Mouse (Mus musculus): ENCODE data around the gene Tmem185b.
A peak's percentile ranks its signal among the peaks of the same experiment; 100 is the strongest.

The Tmem185b gene

DNA sequence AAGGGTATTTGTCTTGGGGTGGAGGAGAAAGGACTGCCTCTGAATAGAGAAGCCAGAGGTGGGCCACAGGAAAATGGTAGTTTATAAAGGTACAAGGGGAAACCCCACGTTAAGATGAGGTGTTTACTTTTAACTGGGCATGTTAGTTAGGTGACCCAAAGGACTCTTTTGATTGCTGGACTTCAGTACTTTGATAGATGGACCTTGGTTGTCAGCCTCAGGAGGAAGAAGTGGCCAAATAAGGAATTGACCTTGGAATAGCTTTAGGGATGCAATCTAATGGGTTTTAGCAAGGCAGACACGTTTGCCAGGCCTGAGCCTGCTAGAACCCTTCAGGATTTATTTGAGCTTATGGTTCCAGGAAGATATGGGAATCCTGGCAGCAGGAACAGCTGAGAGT, 13.3 kb downstream of the Tmem185b start:
- no peak for DNase-seq (ENCODE audit: low spot score in 2 of 2)

DNA sequence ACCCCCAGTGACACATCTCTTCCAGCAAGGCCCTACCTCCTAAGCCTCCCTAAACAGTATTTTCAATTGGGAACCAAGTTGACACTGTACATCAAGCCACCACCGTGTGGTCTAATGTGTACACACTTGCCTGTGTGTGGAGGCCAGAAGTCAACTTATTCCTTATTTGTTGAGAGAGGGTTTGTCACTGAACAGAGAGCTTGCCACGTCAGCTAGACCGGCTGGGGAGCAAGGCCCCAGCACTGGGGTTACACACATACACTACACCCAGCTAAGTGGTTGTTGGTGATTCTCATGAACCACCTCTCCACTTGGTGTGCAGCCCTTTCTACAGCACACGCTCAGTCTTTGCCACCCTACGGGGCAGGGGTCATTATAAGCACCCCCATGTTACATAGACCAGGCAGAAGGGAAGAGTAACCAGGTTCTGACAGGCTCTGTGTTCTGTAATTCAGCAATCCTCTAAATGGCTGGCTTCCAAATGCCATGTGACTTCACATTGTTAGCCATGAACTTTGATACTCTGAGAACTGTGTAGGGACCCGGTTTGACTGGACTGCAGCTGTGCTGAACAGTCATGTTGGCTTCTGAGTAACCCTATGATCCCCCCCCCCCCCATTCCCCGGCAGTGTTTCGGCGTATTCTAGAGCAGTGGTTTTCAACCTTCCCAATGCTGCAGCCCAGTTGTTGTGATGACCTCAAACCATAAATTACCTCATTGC, 15.0 kb downstream of the Tmem185b start:
- no peak for DNase-seq (ENCODE audit: low spot score in 2 of 2)

DNA sequence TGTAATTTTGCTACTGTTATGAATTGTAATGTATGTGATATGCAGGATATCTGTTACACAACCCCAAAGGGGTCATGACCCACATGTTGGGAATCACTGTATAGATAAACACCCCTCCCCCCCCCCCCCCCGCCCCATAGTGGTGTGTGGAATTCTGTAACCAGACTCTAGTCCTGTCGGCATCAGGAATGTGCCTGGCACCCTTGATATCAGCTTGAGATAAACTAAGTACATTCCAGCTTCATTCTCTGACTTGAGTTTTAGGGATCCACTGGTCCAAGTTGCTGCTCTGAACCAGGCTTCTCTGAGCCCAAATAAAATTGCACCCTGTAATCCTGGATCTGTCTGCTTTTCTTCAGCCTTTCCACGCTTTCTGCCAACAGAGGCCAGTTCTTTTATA, 15.6 kb downstream of the Tmem185b start:
- DNase-seq (ENCODE audit: low spot score in 2 of 2), result no peak

DNA sequence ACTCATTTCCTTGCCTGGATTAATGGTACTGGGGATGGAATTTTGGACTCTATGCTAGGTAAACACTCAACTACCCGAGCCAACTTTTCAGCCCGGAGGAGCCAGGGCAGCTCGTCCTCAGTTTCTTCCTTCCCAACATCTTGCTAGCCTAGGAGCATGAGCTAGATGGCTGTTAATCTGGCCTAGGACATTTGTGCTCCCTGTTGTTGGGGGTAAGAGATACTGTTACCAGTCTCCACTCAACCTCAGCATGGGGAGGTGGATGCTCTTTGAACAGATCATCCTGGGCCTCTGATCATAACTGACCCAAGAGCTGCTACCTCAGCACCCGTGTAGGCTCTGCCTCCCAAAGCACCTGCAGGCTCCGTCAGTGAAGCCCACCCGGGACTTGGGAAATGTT, 17.4 kb downstream of the Tmem185b start:
- no peak for DNase-seq (ENCODE audit: low spot score in 2 of 2)

DNA sequence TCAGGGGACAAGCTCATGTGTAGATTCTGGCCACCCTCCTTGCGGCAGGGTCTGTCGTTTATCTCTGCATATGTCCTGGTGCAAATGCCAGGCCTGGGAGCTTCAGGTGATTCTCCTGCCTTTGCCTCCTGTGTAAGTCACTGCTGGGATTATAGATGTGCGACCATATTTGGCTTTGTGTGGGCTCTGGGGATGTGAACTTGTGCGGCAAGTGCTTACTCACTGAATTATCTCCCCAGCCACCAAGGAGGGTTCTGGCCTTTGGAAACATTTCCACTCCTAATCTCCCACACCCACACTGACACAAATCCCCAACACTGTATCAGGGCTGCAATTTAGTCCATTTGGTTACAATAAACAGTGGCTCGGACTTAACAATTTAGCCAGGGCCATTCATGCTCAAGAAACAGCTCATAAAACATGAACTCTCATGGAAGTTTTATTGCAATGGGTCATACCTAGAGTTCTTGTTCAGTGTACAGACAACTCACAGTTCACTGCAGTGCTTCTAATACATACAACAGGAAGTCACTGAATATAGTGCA, 18.7 kb downstream of the Tmem185b start:
- DNase-seq (ENCODE audit: low spot score in 2 of 2), result no peak

DNA sequence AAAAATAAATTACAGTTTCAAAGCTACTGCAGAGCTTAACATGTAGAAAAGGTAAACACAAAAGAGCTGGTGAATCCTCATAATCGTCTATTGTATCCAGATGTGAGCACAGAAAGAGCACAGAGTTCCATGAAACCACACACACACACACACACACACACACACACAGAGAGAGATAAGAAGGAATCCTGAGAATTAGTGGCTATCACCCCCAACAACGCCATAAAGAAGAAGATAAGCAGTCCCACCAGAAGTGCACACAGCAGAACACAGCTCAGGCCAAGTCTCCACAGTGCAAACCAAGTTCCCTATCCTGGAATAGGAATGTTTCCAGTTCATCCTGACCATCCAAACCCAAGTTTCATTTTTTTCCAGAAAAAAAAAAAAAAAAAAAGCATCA, 19.2 kb downstream of the Tmem185b start:
- DNase-seq (ENCODE audit: low spot score in 2 of 2), result no peak

DNA sequence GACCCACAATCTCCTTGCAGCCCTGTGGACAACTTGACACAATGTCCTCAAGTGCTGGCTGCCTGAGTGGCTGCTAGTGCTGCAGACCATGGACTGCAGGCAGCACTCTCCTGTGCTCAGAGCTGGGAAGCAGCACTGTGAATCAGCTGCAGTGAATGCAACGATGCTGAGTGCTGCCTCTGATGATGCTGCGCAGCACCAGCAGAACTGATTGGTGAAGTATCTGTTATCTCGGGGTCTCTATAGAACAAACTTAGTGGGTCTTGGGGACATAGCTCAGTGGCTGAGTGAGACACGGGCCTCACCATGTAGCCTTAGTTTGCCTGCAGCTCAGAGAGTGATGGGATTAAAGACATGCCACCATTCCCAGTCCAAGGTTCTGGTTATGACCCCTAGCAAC, 19.7 kb downstream of the Tmem185b start:
- peak in 1 of 2 experiments; percentile 2 for DNase-seq (ENCODE audit: low spot score in 2 of 2)

DNA sequence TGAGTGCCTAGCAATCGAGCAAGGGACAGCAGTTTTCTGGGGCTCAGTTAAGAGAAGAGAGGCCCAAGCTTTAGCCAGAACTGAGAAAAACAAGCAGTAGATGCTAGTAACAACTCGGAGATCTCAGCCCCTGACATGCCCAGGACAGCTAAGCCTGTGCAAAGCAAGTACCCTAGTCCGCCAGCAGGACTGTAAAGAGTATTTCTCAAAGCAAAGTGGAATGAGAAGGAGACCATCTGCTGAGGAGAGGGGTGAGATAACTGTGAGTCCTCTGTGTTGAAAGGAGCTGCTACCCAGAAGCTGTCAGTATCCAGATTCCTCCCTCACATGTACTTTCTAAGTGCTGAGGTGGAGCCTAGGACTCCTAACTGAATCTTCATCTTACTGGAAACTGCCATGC, 20.5 kb downstream of the Tmem185b start:
- peak in 1 of 2 experiments; percentile 5 for DNase-seq (ENCODE audit: low spot score in 2 of 2)

DNA sequence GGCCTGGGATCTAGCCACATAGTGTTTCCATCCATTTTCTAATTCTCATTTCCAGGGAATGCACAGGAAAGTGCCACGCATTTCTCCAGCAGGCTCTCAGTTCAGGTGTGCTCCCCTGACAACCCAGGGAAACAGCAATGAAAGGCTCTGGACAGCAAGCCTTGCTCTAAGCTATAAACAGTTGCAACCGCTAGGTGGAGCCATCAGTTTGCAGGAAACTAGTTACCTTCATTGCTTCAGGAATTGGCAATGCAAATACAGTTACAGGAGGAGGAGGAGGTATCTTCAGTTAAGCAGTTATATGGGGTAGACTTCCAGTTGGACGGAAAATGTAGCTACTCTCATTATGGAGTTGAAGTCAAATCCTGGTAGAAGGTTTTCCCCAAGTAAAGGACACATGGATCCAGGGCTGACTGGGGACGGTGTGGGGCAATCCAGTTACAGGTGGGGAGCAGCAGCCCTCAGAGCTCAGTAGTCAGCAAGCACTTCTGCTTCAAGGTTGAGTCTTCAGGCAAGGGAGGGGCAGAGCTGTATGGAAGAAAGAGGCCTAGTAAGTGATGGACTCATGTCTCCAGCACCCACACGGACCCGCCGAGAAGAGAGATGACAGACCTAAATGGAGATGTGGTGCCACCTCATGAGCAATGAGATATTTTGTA, 22.8 kb downstream of the Tmem185b start:
- DNase-seq (ENCODE audit: low spot score in 2 of 2), result peak; percentile 48 to 78

DNA sequence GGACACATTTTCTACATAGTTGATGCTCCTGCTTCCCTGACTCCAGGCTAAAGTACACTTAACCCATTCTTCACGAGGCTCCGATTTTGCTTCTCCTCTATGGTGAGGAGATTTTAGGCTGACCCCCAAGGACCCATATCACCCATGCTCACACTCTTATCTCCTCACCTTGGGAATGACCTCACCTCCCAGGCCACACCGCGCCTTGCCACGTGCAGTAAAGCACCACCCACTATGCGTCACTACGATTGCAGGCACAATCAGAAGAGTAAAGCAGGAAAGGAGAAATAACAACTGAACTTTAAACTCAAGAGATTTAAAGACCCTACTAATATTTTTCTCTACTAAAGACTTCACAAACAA, 23.3 kb downstream of the Tmem185b start:
- no peak for DNase-seq (ENCODE audit: low spot score in 2 of 2)

DNA sequence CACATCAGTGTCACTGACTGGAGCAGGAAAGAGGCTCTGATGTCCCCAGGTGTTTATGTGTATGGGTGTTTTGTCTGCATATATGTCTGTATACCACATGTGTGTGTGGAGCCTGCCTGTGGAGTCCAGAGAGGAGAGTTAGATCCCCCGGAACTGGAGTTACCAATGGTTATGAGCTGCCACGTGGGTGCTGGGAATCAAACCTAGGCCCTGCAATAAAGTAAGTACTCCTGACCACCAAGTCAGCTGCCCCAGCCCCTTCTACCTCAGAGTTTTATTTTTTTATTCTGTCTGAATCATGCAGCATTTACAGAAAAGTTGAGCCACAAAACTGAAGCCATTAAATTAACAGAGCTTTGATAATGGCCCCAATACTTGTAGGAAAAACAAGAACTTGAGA, 24.1 kb downstream of the Tmem185b start:
- DNase-seq (ENCODE audit: low spot score in 2 of 2), result no peak

DNA sequence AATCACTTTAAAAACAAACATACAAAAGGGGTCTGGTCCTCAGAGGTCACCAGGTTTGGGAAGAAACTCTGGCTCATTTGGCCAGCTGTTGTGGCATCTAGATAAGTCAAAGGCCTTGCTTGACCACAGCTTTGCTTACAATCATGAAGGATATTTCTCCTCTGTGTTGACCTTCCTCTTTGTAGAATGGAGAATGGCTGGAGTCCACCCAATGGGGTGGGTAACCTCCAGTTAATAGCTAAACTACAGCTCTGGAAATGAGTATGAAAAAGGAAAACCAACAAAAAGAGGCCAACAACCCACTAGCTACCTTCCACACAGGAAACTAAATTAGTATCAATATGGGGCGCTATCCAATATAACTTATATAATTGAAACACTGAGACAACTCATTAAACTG, 25.7 kb downstream of the Tmem185b start:
- DNase-seq (ENCODE audit: low spot score in 2 of 2), result no peak

DNA sequence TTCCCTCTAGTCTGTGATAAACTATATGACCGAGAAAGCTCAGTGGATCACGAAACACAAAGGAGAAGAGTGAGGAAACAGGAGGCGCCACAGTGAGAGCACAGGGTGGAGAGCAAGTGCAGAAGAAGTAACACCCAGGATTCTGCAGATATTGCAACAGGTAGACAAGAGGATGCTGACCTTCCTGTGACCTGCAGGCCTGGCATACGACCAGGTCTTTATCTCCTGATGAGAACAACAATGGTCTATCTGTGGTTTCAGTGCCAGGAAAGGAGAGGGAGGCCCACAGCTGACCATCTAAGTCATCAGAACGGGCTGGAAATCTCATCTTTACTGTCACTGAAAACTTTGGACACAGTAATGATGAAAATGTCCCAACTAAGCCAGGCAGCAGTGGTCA, 29.7 kb downstream of the Tmem185b start:
- no peak for DNase-seq (ENCODE audit: low spot score in 2 of 2)

DNA sequence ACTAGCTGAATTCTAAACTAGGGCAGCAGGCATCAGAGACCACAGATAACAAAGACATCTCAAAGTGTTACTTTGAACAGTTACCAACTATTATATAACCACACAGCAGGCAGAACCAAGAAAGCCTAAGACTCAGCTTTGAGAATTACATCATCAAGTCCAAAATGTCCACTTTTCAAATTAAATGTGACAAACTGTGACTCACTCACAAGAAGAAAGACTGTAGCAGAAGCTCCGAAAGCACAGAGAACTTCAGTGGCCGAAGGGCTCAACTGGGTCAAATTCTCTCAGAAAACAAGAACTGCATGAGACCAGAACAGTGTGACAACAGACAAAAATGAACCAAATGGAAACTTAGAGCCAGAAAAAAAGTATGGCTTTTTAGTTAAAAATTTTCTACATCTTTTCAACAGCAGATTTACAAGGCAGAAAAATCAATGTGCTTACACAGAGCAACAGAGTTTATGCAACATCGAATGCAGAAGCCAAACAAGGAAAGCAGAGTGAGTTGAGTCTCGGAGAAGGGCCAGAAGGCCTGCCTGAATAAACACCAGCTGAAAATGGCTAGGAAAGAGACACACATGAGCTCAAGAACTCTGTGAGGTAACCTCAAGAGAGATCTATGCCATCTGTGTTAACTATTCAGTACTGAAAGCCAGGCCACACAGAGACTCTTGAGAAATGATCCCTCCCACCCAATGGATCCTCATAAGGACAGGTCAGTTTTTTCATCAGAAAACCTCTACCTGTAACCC, 31.9 kb downstream of the Tmem185b start:
- DNase-seq (ENCODE audit: low spot score in 2 of 2), result no peak

DNA sequence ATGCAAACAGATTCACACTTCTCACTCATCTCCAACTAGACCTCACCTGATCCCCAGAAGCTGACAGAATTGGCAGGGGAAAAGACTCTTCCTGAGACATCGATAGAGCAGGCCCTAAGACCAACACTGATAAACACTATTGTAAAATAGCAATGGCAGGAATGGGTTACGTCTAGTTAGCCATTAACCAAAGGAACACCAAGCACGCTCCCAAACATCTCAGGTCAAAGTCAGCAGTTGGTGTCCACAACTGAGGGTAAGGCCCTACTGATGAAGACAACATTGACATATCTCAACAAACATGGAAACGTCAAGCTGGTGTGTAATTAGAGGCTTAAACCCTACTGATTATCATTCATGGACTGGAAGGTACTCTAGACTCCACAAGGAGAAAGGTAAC, 39.6 kb downstream of the Tmem185b start:
- DNase-seq (ENCODE audit: low spot score in 2 of 2), result no peak

DNA sequence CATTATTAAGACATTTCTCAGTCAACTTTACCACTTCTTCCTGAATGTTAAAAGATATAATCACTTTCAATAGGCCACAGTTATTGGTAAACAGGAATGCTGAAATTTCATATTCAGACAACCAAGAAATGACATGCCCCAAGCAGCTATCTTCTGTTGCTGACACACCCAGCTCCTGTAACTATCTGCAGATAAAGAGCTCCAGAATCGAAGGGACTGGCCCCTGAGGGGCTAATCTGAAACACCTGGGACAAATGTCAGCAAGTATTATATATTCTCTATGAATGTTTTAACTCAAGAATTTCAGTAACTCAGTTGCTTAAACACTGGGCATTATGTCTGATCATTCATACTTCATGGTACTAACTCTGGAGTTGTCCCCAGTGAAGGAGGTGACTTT, 44.2 kb downstream of the Tmem185b start:
- no peak for DNase-seq (ENCODE audit: low spot score in 2 of 2)

All from frontal cortex, postnatal 10 days (tissue).